Mouse (Mus musculus): Measurements from ENCODE around the gene Rfx7.
A peak's percentile ranks its signal among the peaks of the same experiment; 100 is the strongest.

The Rfx7 gene

GRCm38 (mm10) chr9:72614786-72615480, 82.9 kb downstream of the Rfx7 start:
- Histone ChIP-seq H3K4me1 (replicated peaks; ENCODE audit: low read depth, low read length) (peaks cover 13% of the 10 kb centered on the region), H3K36me3 (ENCODE audit: insufficient read depth, low read length) (peaks cover 66% of the 10 kb centered on the region), H3K9me3 (ENCODE audit: low read length) (no peaks in the 10 kb centered on the region), H3K27me3 (ENCODE audit: insufficient read depth, low read length) (no peaks in the 10 kb centered on the region), H3K4me3 (replicated peaks; ENCODE audit: low read length) (no peak overlapping the region)
- TF ChIP-seq POU5F1 (IDR thresholded peaks at IDR 0.05; ENCODE audit: borderline replicate concordance, low read length) (no peak), CTCF (conservative IDR thresholded peaks at IDR 0.05; ENCODE audit: low read length) (no peak), NANOG (IDR thresholded peaks at IDR 0.05; ENCODE audit: borderline replicate concordance, low read length) (no peak)

GRCm38 (mm10) chr9:72618037-72618436, 86.0 kb downstream of the Rfx7 start:
- no peak for TF ChIP-seq CTCF (conservative IDR thresholded peaks at IDR 0.05; ENCODE audit: low read length)
- no peak for TF ChIP-seq NANOG (IDR thresholded peaks at IDR 0.05; ENCODE audit: borderline replicate concordance, low read length)
- no peak for TF ChIP-seq POU5F1 (IDR thresholded peaks at IDR 0.05; ENCODE audit: borderline replicate concordance, low read length)
- H3K4me3 ChIP-seq (replicated peaks; ENCODE audit: low read length): no peak overlapping the region
- no peaks in the 10 kb centered on the region for H3K27me3 ChIP-seq (ENCODE audit: insufficient read depth, low read length)
- no peaks in the 10 kb centered on the region for H3K9me3 ChIP-seq (ENCODE audit: low read length)
- peaks cover 13% of the 10 kb centered on the region for H3K4me1 ChIP-seq (replicated peaks; ENCODE audit: low read depth, low read length)
- peaks cover 55% of the 10 kb centered on the region for H3K36me3 ChIP-seq (ENCODE audit: insufficient read depth, low read length)

GRCm38 (mm10) chr9:72623605-72624004, 91.6 kb downstream of the Rfx7 start:
- no peaks in the 10 kb centered on the region for H3K9me3 ChIP-seq (ENCODE audit: low read length)
- peaks cover 2% of the 10 kb centered on the region; the same call in 1 of the 2 replicates for H3K4me1 ChIP-seq (replicated peaks; ENCODE audit: low read depth, low read length)
- peaks cover 21% of the 10 kb centered on the region for H3K36me3 ChIP-seq (ENCODE audit: insufficient read depth, low read length)
- TF ChIP-seq CTCF (conservative IDR thresholded peaks at IDR 0.05; ENCODE audit: low read length) (no peak), NANOG (IDR thresholded peaks at IDR 0.05; ENCODE audit: borderline replicate concordance, low read length) (no peak), POU5F1 (IDR thresholded peaks at IDR 0.05; ENCODE audit: borderline replicate concordance, low read length) (no peak)
- no peak overlapping the region for H3K4me3 ChIP-seq (replicated peaks; ENCODE audit: low read length)
- H3K27me3 ChIP-seq (ENCODE audit: insufficient read depth, low read length): 0 out of 2 replicates have a peak, but pooled peaks cover 4% of the 10 kb centered on the region

- H3K9me3 ChIP-seq (ENCODE audit: low read length): no peaks in the 10 kb centered on the region
- H3K4me1 ChIP-seq (replicated peaks; ENCODE audit: low read depth, low read length): peaks cover 3% of the 10 kb centered on the region; the same call in 1 of the 2 replicates
- no peak overlapping the region for H3K4me3 ChIP-seq (replicated peaks; ENCODE audit: low read length)
- TF ChIP-seq POU5F1 (IDR thresholded peaks at IDR 0.05; ENCODE audit: borderline replicate concordance, low read length): no peak
- no peak for TF ChIP-seq CTCF (conservative IDR thresholded peaks at IDR 0.05; ENCODE audit: low read length)
- TF ChIP-seq NANOG (IDR thresholded peaks at IDR 0.05; ENCODE audit: borderline replicate concordance, low read length): no peak
- H3K27me3 ChIP-seq (ENCODE audit: insufficient read depth, low read length): 0 out of 2 replicates have a peak, but pooled peaks cover 4% of the 10 kb centered on the region
- H3K36me3 ChIP-seq (ENCODE audit: insufficient read depth, low read length): no peaks in the 10 kb centered on the region; the same call in none of the 2 replicates
Observed at GRCm38 (mm10) chr9:72627598-72627997, 95.6 kb downstream of the Rfx7 start.

- Histone ChIP-seq H3K9me3 (ENCODE audit: low read length) (no peaks in the 10 kb centered on the region), H3K27me3 (ENCODE audit: insufficient read depth, low read length) (0 out of 2 replicates have a peak, but pooled peaks cover 4% of the 10 kb centered on the region), H3K36me3 (ENCODE audit: insufficient read depth, low read length) (no peaks in the 10 kb centered on the region; the same call in 1 of the 2 replicates), H3K4me1 (replicated peaks; ENCODE audit: low read depth, low read length) (peaks cover 3% of the 10 kb centered on the region; the same call in 1 of the 2 replicates), H3K4me3 (replicated peaks; ENCODE audit: low read length) (no peak overlapping the region)
- TF ChIP-seq CTCF (conservative IDR thresholded peaks at IDR 0.05; ENCODE audit: low read length) (no peak), NANOG (IDR thresholded peaks at IDR 0.05; ENCODE audit: borderline replicate concordance, low read length) (no peak), POU5F1 (IDR thresholded peaks at IDR 0.05; ENCODE audit: borderline replicate concordance, low read length) (no peak)
Observed at GRCm38 (mm10) chr9:72628591-72628990, 96.6 kb downstream of the Rfx7 start.

DNA sequence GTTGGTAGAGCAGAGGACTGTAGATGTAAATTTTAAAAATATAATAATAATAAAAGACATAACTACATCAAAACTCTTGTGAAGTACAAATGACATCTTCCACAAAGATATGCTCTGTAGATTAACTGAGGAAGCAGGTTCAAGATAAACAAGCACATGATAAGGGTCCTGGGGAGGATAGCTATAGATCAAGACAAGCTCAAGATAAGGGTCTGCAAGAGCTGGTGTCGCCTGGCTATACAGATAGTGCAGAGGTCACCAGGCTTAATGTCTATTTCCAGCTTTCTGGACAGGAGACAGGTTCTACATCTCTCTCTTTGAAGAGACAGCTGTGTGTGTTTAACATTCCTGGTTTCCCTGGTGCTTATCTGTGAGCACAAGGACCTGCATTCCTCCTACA, 100.2 kb downstream of the Rfx7 start:
- no peaks in the 10 kb centered on the region for H3K9me3 ChIP-seq (ENCODE audit: low read length)
- no peaks in the 10 kb centered on the region for H3K36me3 ChIP-seq (ENCODE audit: insufficient read depth, low read length)
- no peak for TF ChIP-seq POU5F1 (IDR thresholded peaks at IDR 0.05; ENCODE audit: borderline replicate concordance, low read length)
- peaks cover 14% of the 10 kb centered on the region for H3K4me1 ChIP-seq (replicated peaks; ENCODE audit: low read depth, low read length)
- no peaks in the 10 kb centered on the region for H3K27me3 ChIP-seq (ENCODE audit: insufficient read depth, low read length)
- H3K4me3 ChIP-seq (replicated peaks; ENCODE audit: low read length): no peak overlapping the region

DNA sequence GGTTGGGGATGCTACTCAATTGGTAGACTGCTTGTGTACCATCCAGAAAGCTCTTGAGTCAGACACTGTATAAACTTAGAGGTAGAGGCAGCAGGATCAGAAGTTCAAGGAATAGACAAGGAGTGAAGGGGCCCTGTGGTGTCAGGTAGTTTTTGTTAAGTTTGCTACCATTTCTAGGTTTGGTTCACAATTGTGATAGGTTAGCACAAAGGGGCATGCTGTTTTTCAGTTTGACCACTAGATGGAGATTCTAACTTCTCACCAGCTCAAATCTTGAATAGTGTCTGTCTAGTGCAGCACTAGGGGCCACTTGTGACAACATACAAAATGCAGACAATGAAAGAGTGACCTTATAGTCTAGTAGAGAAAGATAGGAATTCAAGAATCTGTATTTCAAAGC, 103.1 kb downstream of the Rfx7 start:
- Histone ChIP-seq H3K9me3 (ENCODE audit: low read length) (no peaks in the 10 kb centered on the region), H3K27me3 (ENCODE audit: insufficient read depth, low read length) (no peaks in the 10 kb centered on the region), H3K4me3 (replicated peaks; ENCODE audit: low read length) (no peak overlapping the region), H3K4me1 (replicated peaks; ENCODE audit: low read depth, low read length) (peaks cover 23% of the 10 kb centered on the region), H3K36me3 (ENCODE audit: insufficient read depth, low read length) (no peaks in the 10 kb centered on the region)
- TF ChIP-seq NANOG (IDR thresholded peaks at IDR 0.05; ENCODE audit: borderline replicate concordance, low read length) (no peak), CTCF (conservative IDR thresholded peaks at IDR 0.05; ENCODE audit: low read length) (peak; percentile 52)

- Histone ChIP-seq H3K9me3 (ENCODE audit: low read length) (no peaks in the 10 kb centered on the region), H3K27me3 (ENCODE audit: insufficient read depth, low read length) (no peaks in the 10 kb centered on the region), H3K36me3 (ENCODE audit: insufficient read depth, low read length) (no peaks in the 10 kb centered on the region), H3K4me1 (replicated peaks; ENCODE audit: low read depth, low read length) (peaks cover 36% of the 10 kb centered on the region), H3K4me3 (replicated peaks; ENCODE audit: low read length) (no peak overlapping the region)
- TF ChIP-seq NANOG (IDR thresholded peaks at IDR 0.05; ENCODE audit: borderline replicate concordance, low read length) (no peak), CTCF (conservative IDR thresholded peaks at IDR 0.05; ENCODE audit: low read length) (no peak), POU5F1 (IDR thresholded peaks at IDR 0.05; ENCODE audit: borderline replicate concordance, low read length) (no peak)
Observed at GRCm38 (mm10) chr9:72636547-72636946, 104.5 kb downstream of the Rfx7 start.

DNA sequence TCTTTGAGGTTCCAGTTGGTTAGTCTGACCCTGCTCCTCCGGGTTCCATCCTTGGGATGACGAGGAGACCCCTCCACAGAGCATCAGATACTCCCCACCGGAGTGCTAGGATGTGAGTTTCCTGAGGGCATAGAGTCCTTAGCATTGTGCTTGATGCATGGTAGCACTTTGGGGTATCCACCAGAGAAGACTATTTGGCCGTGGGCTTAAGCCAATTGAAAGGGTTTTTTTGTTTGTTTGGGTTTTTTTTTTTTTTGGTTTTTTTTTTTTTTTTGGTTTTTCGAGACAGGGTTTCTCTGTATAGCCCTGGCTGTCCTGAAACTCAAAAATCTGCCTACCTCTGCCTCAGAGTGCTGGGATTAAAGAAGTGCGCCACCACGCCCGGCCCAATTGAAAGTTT, 105.2 kb downstream of the Rfx7 start:
- Histone ChIP-seq H3K9me3 (ENCODE audit: low read length) (no peaks in the 10 kb centered on the region), H3K4me3 (replicated peaks; ENCODE audit: low read length) (no peak overlapping the region), H3K4me1 (replicated peaks; ENCODE audit: low read depth, low read length) (peaks cover 42% of the 10 kb centered on the region), H3K36me3 (ENCODE audit: insufficient read depth, low read length) (no peaks in the 10 kb centered on the region), H3K27me3 (ENCODE audit: insufficient read depth, low read length) (no peaks in the 10 kb centered on the region)
- no peak for TF ChIP-seq NANOG (IDR thresholded peaks at IDR 0.05; ENCODE audit: borderline replicate concordance, low read length)
- no peak for TF ChIP-seq CTCF (conservative IDR thresholded peaks at IDR 0.05; ENCODE audit: low read length)
- no peak for TF ChIP-seq POU5F1 (IDR thresholded peaks at IDR 0.05; ENCODE audit: borderline replicate concordance, low read length)

Measured in E14TG2a.4 (cell line).